Mouse (Mus musculus) MEL-GATA-1-ER (cell line): ENCODE results near the gene Disp2.
A peak's percentile ranks its signal among the peaks of the same experiment; 100 is the strongest.

Source experiments
- DNase-seq: peaks from one replicate; pipeline ENCODE4 v3.0.0-alpha.2; 2012; ENCODE audit warnings: low read depth; ENCODE audit errors: extremely low read depth

Disp2 gene

GRCm38 (mm10) chr2:118779504-118780480, at the start of gene Disp2:
TSS of gene Disp2 (plus strand) at chr2:118779719.
- DNase-seq, result peak; percentile 67

GRCm38 (mm10) chr2:118729816-118730621, 49.5 kb upstream of the Disp2 start:
- DNase-seq, result no peak

- DNase-seq, result no peak
Observed at GRCm38 (mm10) chr2:118730622-118730915, 49.0 kb upstream of the Disp2 start.

- DNase-seq, result no peak
Observed at GRCm38 (mm10) chr2:118731981-118732380, 47.5 kb upstream of the Disp2 start.

- DNase-seq, result no peak
Observed at GRCm38 (mm10) chr2:118733341-118733740, 46.2 kb upstream of the Disp2 start.

GRCm38 (mm10) chr2:118740341-118740740, 39.2 kb upstream of the Disp2 start:
- no peak for DNase-seq

- no peak for DNase-seq
Observed at GRCm38 (mm10) chr2:118741183-118741582, 38.3 kb upstream of the Disp2 start.

- peak; percentile 71 for DNase-seq
Observed at GRCm38 (mm10) chr2:118743261-118743943, 36.1 kb upstream of the Disp2 start.

- DNase-seq, result no peak
Observed at GRCm38 (mm10) chr2:118744621-118745020, 34.9 kb upstream of the Disp2 start.

- peak; percentile 84 for DNase-seq
Observed at GRCm38 (mm10) chr2:118745232-118745884, 34.2 kb upstream of the Disp2 start, which contains the start of gene Inafm2. TSS of gene Inafm2 (plus strand) at chr2:118745758.

GRCm38 (mm10) chr2:118745915-118746901, 33.3 kb upstream of the Disp2 start:
- no peak for DNase-seq

- no peak for DNase-seq
Observed at GRCm38 (mm10) chr2:118747301-118747960, 32.1 kb upstream of the Disp2 start.

- no peak for DNase-seq
Observed at GRCm38 (mm10) chr2:118749341-118749884, 30.1 kb upstream of the Disp2 start.

GRCm38 (mm10) chr2:118750476-118750875, 29.0 kb upstream of the Disp2 start:
- no peak for DNase-seq

- DNase-seq, result no peak
Observed at GRCm38 (mm10) chr2:118751896-118752791, 27.4 kb upstream of the Disp2 start.

- no peak for DNase-seq
Observed at GRCm38 (mm10) chr2:118752792-118753108, 26.8 kb upstream of the Disp2 start.

GRCm38 (mm10) chr2:118754143-118754542, 25.4 kb upstream of the Disp2 start:
- no peak for DNase-seq

- DNase-seq, result no peak
Observed at GRCm38 (mm10) chr2:118755407-118755806, 24.1 kb upstream of the Disp2 start.
